Mouse (Mus musculus) E14TG2a.4 (cell line): Measurements from ENCODE around the gene Ndufa7.

Source experiments
- H3K27me3 ChIP-seq: 2 replicates; pipeline ENCODE4 v1.6.1; 2014; ENCODE audit warnings: low read length, control low read depth; ENCODE audit not compliant: insufficient read depth
- H3K36me3 ChIP-seq: 2 replicates; pipeline ENCODE4 v1.6.1; 2014; ENCODE audit warnings: low read length, control low read depth; ENCODE audit not compliant: insufficient read depth
- H3K4me1 ChIP-seq: replicated peaks from 2 replicates; pipeline ENCODE4 v1.6.1; 2014; ENCODE audit warnings: low read depth, low read length, control low read depth
- H3K4me3 ChIP-seq: replicated peaks from 2 replicates; pipeline ENCODE4 v1.5.1; 2014; ENCODE audit warnings: mild to moderate bottlenecking, low read length
- H3K9me3 ChIP-seq: 2 replicates; pipeline ENCODE4 v1.6.1; 2014; ENCODE audit warnings: low read length, control low read depth
- CTCF ChIP-seq: conservative IDR thresholded peaks from 2 replicates; pipeline ENCODE4 v1.5.1; 2014; ENCODE audit warnings: low read length
- NANOG ChIP-seq: IDR thresholded peaks from 2 replicates; pipeline ENCODE4 v1.6.1; 2014; ENCODE audit warnings: borderline replicate concordance, low read length, mixed read lengths
- POU5F1 ChIP-seq: IDR thresholded peaks from 2 replicates; pipeline ENCODE4 v1.6.1; 2014; ENCODE audit warnings: low read length, borderline replicate concordance

Ndufa7 gene

DNA sequence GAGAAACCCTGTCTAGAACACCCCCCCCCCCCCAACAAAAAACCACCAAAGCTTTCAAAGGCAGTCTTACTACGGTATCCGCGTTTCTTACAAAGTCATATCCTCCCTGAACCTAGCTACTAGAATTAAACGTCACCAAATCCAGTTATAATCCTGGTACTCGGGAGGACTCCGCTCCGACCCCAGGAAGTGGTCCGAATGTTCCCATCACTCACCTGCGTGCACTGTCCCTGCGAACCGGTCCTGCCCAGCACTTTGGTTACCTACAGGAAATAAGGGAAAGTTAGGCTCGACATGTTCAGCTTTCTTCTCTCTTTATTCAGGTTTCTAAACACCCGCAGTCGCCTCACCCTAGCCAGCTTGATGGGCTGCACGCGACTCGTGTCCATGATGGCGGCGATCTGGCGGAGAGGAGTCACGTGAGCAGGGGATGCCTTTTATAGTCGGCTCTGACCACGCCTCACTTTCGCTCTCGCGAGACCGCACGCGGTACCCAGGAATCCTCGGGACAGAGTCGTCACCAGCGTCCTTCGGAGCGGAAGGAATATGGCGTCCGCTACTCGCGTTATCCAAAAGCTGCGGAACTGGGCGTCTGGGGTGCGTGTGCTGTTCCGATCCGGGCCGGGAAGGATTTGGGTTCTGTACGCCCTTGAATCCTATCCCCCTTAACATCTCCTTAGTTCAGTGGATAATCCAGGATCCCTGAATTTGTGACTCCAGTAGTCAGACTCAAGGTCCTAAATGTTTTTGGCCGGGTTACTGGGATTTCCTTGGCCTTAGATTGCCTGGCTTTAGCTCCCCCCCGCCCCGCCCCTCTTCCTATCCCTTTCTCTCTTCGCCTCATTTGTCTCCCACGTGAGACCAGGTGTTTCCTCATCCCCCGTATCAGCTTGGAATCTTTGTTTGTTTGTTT lies at the start of gene Ndufa7, which contains the start of gene Rps28:
Gene Ndufa7, plus strand, starts transcription at position 489 of the 913 bp plus-strand sequence.
Gene Rps28, minus strand, starts transcription at position 479 of the 913 bp plus-strand sequence.
- Histone ChIP-seq H3K4me3 (peak within 1 kb of the TSS; percentile 91), H3K36me3 (peaks cover 85% of the 10 kb centered on the region), H3K9me3 (no peaks in the 10 kb centered on the region), H3K4me1 (peaks cover 73% of the 10 kb centered on the region), H3K27me3 (no peaks in the 10 kb centered on the region)
- no peak for TF ChIP-seq CTCF
- no peak for TF ChIP-seq POU5F1
- TF ChIP-seq NANOG: no peak

DNA sequence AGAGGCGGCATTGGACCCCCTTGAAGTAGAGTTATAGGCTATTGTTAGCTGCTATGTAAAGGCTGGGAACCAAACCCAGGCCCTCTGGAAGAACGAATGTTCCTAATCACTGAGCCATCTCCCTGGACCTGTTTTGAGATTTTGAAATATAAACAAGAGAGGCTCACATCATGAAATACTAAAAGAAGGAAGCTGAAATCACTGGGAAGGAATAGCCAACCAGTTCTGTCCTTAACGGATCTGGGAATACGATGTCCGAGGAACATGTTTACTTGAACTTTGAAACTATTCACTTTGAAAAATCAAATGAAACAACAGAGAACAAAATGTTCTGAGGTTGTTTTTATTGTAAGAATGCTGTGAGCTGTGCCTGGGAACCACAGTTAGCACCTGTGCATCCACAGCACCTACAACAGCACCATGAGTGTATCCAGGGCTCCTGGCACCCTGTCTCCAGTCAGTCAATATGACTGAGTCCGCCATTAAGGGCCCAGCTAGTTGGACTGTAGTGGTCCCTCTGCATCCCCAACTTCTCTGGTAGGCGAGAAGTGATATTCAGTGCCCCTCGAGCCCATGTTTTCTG lies 49.7 kb upstream of the Ndufa7 start:
- Histone ChIP-seq H3K4me3 (no peak overlapping the region), H3K27me3 (no peaks in the 10 kb centered on the region), H3K36me3 (peaks cover 55% of the 10 kb centered on the region), H3K4me1 (peaks cover 16% of the 10 kb centered on the region), H3K9me3 (no peaks in the 10 kb centered on the region)
- no peak for TF ChIP-seq NANOG
- no peak for TF ChIP-seq CTCF
- no peak for TF ChIP-seq POU5F1

DNA sequence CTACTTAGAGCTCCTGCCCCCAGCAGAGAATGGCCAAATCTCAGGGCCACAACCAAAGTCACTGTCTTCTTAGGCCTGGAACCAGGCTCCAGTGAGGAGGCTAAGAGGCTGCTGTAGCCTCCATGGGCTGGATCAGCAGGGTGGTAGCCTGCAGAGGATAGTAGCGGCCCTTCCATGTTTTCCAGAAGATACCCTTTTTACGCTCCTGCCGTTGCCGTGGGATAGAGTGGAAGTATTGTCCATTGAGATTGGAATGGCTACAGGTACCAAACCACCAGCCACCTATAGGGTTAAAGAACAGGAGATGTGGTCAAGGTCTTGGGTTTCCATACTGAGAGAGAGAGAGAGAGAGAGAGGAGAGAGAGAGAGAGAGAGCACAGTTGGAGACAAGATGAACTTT lies 49.1 kb upstream of the Ndufa7 start:
- TF ChIP-seq CTCF: no peak
- TF ChIP-seq NANOG: no peak
- no peak for TF ChIP-seq POU5F1
- no peak overlapping the region for H3K4me3 ChIP-seq

DNA sequence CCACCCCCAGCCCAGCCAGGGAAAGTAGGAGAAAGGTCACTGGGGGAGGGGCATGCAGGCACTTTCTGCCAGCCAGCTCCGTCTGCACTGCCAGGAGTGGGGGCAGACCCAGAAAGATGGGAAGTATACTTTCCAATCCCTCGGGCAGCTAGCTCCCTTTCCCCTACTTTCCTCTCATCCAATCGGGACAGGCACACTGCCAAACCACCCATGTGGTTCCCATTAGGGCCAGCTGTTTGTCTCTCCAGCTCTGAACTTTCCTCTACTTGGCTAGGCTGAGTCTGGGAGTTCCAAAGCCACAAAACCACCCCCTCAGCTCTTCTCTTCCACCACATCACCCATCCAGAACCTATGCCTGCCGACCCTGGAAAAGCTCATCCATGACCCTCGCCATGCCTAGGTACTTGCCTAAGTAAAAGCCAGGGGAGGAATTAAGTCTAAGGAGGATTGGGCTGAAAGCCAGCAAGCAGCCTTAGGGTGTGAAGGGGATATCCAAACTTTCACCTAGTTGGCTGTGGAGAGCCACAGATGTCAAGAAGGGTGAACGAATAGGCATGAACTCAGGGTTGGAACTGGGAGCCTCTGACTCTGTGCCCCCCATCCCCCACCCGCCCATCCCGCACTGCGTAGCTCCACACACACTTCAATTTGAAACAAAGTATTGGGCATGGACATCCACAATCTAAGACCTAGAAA lies 45.0 kb upstream of the Ndufa7 start:
- 0 out of 2 replicates have a peak, but pooled peaks cover 3% of the 10 kb centered on the region for H3K27me3 ChIP-seq
- H3K36me3 ChIP-seq: peaks cover 52% of the 10 kb centered on the region
- peaks cover 46% of the 10 kb centered on the region for H3K4me1 ChIP-seq
- no peaks in the 10 kb centered on the region for H3K9me3 ChIP-seq
- TF ChIP-seq NANOG (no peak), CTCF (no peak), POU5F1 (no peak)
- peak overlapping the region; percentile 8; the same call in 1 of the 2 replicates for H3K4me3 ChIP-seq

More for the DNA sequence above, 49.1 kb upstream of the Ndufa7 start:
- Histone ChIP-seq H3K9me3 (no peaks in the 10 kb centered on the region), H3K4me1 (peaks cover 22% of the 10 kb centered on the region), H3K27me3 (no peaks in the 10 kb centered on the region), H3K36me3 (peaks cover 55% of the 10 kb centered on the region)

DNA sequence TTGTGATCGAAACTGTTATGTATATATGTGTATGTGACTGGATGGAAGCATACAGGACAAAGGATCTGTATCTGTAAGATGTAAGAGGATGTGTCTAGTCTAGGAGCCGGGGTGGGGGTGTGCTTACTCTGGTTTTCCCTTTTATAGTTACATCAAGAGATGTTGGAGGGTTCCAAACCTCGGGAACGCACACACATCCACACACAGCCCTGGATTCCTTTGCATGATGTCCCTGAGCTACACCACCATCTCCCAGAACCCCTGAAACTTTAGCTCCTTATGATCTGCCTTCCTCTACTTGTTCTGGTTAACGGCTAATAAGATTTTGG lies 44.4 kb upstream of the Ndufa7 start:
- H3K27me3 ChIP-seq: peaks cover 6% of the 10 kb centered on the region
- H3K4me3 ChIP-seq: peak overlapping the region; percentile 86
- H3K9me3 ChIP-seq: no peaks in the 10 kb centered on the region
- H3K4me1 ChIP-seq: peaks cover 46% of the 10 kb centered on the region
- peaks cover 47% of the 10 kb centered on the region for H3K36me3 ChIP-seq
- TF ChIP-seq POU5F1: no peak
- TF ChIP-seq CTCF: no peak
- TF ChIP-seq NANOG: no peak

DNA sequence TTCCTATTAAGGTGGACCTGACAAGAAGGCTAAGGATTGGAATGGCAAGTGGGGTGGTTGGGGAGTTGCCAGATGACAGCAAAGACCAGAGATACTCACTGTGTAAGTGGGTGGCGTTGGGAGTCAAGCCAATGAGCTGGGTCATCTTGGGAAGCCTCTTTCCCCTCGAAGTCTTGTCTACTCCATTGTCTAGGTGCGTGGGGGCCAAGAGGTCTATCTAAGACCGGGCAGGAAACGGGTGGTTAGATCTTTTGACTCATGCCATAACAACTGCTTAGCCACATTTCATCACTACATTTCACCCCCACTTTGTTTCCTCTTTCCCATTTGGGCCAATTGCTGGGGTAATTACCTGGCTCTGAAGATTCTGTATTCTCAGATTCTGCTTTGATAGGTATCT lies 43.9 kb upstream of the Ndufa7 start:
- peaks cover 42% of the 10 kb centered on the region for H3K36me3 ChIP-seq
- H3K9me3 ChIP-seq: no peaks in the 10 kb centered on the region
- H3K27me3 ChIP-seq: peaks cover 9% of the 10 kb centered on the region
- H3K4me3 ChIP-seq: peak overlapping the region; percentile 86
- peaks cover 48% of the 10 kb centered on the region for H3K4me1 ChIP-seq
- TF ChIP-seq NANOG (no peak), POU5F1 (no peak), CTCF (no peak)

DNA sequence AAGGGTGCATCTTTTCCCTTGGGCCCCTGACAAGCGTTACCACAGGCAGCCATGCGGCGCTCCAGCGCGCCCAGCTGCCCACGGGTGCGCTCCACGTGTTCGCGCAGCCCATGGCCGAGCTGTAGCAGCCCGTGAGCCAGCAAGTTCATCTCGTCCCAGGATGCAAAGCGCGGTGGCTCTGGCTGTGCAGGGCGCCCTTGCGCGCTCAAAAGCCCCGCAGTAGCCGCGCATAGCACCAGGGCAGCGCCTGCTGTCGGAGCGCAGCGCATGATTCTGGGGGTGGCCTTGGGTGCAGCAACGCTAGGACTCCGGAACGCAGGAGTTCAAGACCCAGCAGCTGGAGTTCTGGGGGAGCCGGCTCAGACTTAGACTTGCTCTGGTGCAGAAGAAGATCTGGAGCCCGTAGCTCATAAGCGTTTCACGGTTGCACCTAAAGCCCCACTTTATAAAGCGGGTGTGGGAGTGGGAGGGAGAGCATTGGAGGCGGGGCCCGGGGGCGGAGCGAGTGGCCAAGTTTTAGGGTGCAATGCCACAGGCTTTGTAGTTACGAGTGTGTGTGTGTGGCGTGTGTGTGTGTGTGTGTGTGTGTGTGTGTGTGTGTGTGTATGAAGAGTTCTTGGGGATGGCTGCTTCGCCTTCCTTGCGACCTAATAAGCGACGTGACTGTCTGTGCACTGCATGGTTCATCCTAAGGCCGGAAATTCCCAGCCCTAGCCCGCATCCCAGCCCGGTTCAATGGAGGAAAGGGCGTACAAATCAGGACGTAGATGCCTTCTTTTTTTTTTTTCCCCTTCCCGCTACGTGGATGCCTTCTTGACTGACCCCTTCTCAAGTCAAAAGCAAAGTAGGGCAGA lies 43.0 kb upstream of the Ndufa7 start, which contains the start of gene Angptl4:
Gene Angptl4, minus strand, starts transcription at position 707 of the 854 bp plus-strand sequence.
- Histone ChIP-seq H3K27me3 (peaks cover 9% of the 10 kb centered on the region), H3K4me3 (peak within 1 kb of the TSS; percentile 86), H3K36me3 (peaks cover 33% of the 10 kb centered on the region), H3K9me3 (no peaks in the 10 kb centered on the region), H3K4me1 (peaks cover 54% of the 10 kb centered on the region)
- TF ChIP-seq NANOG (no peak), POU5F1 (no peak), CTCF (no peak)
